Mouse (Mus musculus): ENCODE measurements around the gene Mbnl3. TPM values are rescaled to one million over a fixed set of nuclear protein-coding genes. Genes with fewer than 3 reads are reported as not detected.

Mbnl3 gene
- polyA plus RNA-seq, 1 experiment from 2014 or later = 11.7 TPM

- no peak for ATAC-seq (ENCODE audit: insufficient number of reproducible peaks, insufficient read depth, low FRiP score, low TSS enrichment, low read depth)
- WGBS = 38% methylated on average over 4 of the region's 4 CpGs
- no peaks in the 10 kb centered on the region for H3K4me1 ChIP-seq
- no peaks in the 10 kb centered on the region for H3K36me3 ChIP-seq
- no peak overlapping the region for H3K4me3 ChIP-seq
- no peaks in the 10 kb centered on the region for H3K9me3 ChIP-seq
- no peak overlapping the region for H3K4me2 ChIP-seq
- H3K27ac ChIP-seq = no peak overlapping the region
- peaks cover 2% of the 10 kb centered on the region; the same call in 1 of the 2 replicates for H3K27me3 ChIP-seq
- H3K9ac ChIP-seq = no peak overlapping the region
These were observed 60.0 kb downstream of the Mbnl3 start for GRCm38 (mm10) chrX:51146351-51146750.

- Histone ChIP-seq H3K4me3 (no peak overlapping the region), H3K9ac (no peak overlapping the region), H3K9me3 (no peaks in the 10 kb centered on the region), H3K36me3 (no peaks in the 10 kb centered on the region), H3K4me1 (no peaks in the 10 kb centered on the region), H3K4me2 (no peak overlapping the region), H3K27me3 (peaks cover 2% of the 10 kb centered on the region; the same call in 1 of the 2 replicates), H3K27ac (no peak overlapping the region)
- WGBS = 60% methylated on average over 3 of the region's 3 CpGs
- no peak for ATAC-seq (ENCODE audit: insufficient number of reproducible peaks, insufficient read depth, low FRiP score, low TSS enrichment, low read depth)
These were observed 66.3 kb downstream of the Mbnl3 start for GRCm38 (mm10) chrX:51140055-51140454.

- WGBS = 80% methylated on average over 3 of the region's 3 CpGs
- no peaks in the 10 kb centered on the region for H3K36me3 ChIP-seq
- H3K4me2 ChIP-seq = no peak overlapping the region
- no peak overlapping the region for H3K27ac ChIP-seq
- no peak overlapping the region for H3K9ac ChIP-seq
- no peak for ATAC-seq (ENCODE audit: insufficient number of reproducible peaks, insufficient read depth, low FRiP score, low TSS enrichment, low read depth)
- H3K27me3 ChIP-seq = no peaks in the 10 kb centered on the region
- H3K4me1 ChIP-seq = no peaks in the 10 kb centered on the region
- no peak overlapping the region for H3K4me3 ChIP-seq
- H3K9me3 ChIP-seq = no peaks in the 10 kb centered on the region
These were observed 75.0 kb downstream of the Mbnl3 start for GRCm38 (mm10) chrX:51131325-51131724.

GRCm38 (mm10) chrX:51102748-51103147 is 103.6 kb downstream of the Mbnl3 start:
- Histone ChIP-seq H3K27ac (no peak overlapping the region), H3K9me3 (no peaks in the 10 kb centered on the region), H3K4me3 (no peak overlapping the region), H3K36me3 (no peaks in the 10 kb centered on the region), H3K9ac (no peak overlapping the region), H3K4me1 (no peaks in the 10 kb centered on the region), H3K27me3 (no peaks in the 10 kb centered on the region), H3K4me2 (no peak overlapping the region)
- 56% methylated on average over 4 of the region's 4 CpGs for WGBS
- no peak for ATAC-seq (ENCODE audit: insufficient number of reproducible peaks, insufficient read depth, low FRiP score, low TSS enrichment, low read depth)

- no peak overlapping the region for H3K9ac ChIP-seq
- no peak overlapping the region for H3K4me2 ChIP-seq
- H3K27me3 ChIP-seq = peaks cover 4% of the 10 kb centered on the region; the same call in 1 of the 2 replicates
- no peaks in the 10 kb centered on the region for H3K4me1 ChIP-seq
- H3K9me3 ChIP-seq = no peaks in the 10 kb centered on the region
- H3K36me3 ChIP-seq = no peaks in the 10 kb centered on the region
- 72% methylated on average over 6 of the region's 6 CpGs for WGBS
- H3K4me3 ChIP-seq = no peak overlapping the region
- ATAC-seq (ENCODE audit: insufficient number of reproducible peaks, insufficient read depth, low FRiP score, low TSS enrichment, low read depth) = no peak
- no peak overlapping the region for H3K27ac ChIP-seq
These were observed 121.4 kb downstream of the Mbnl3 start for GRCm38 (mm10) chrX:51084972-51085371.

GRCm38 (mm10) chrX:51084211-51084610 is 122.1 kb downstream of the Mbnl3 start:
- Histone ChIP-seq H3K4me1 (no peaks in the 10 kb centered on the region), H3K9ac (no peak overlapping the region), H3K36me3 (no peaks in the 10 kb centered on the region), H3K4me2 (no peak overlapping the region), H3K9me3 (no peaks in the 10 kb centered on the region), H3K27ac (no peak overlapping the region), H3K27me3 (peaks cover 4% of the 10 kb centered on the region; the same call in 1 of the 2 replicates), H3K4me3 (no peak overlapping the region)
- ATAC-seq (ENCODE audit: insufficient number of reproducible peaks, insufficient read depth, low FRiP score, low TSS enrichment, low read depth) = no peak
- WGBS = 77% methylated on average over 1 of the region's 1 CpGs

GRCm38 (mm10) chrX:51076744-51077143 is 129.6 kb downstream of the Mbnl3 start:
- no peak overlapping the region for H3K4me3 ChIP-seq
- 29% methylated on average over 3 of the region's 3 CpGs for WGBS
- H3K9me3 ChIP-seq = no peaks in the 10 kb centered on the region
- H3K4me2 ChIP-seq = no peak overlapping the region
- no peak overlapping the region for H3K27ac ChIP-seq
- H3K9ac ChIP-seq = no peak overlapping the region
- peaks cover 10% of the 10 kb centered on the region; the same call in 1 of the 2 replicates for H3K27me3 ChIP-seq
- no peaks in the 10 kb centered on the region for H3K4me1 ChIP-seq
- no peak for ATAC-seq (ENCODE audit: insufficient number of reproducible peaks, insufficient read depth, low FRiP score, low TSS enrichment, low read depth)
- no peaks in the 10 kb centered on the region for H3K36me3 ChIP-seq

Small RNA genes lying within 50 kb of the gene (microRNA-seq; reads per million reads assigned to microRNA genes)
- gene Gm23417 = not detected

Other genes starting within 250 kb of the Mbnl3 start
- 29.1 and 32.5 TPM in 2 replicates for gene Rap2c, start 188.5 kb downstream of the Mbnl3 start, polyA plus RNA-seq (2015; fragmentation: Nextera tagmentation; extraction: Ambion mirVana)

Measured in embryonic facial prominence, embryonic 13.5 days (tissue).